Mouse (Mus musculus): ENCODE data around the gene Zdhhc7.

GRCm38 (mm10) chr8:120054833-120055232 is 46.4 kb downstream of the Zdhhc7 start:
- TF ChIP-seq CTCF (IDR thresholded peaks at IDR 0.05; ENCODE audit: low read depth) (no peak), EP300 (optimal IDR thresholded peaks at IDR 0.05) (no peak)
